Mouse (Mus musculus) olfactory bulb, adult 2 months (tissue): ENCODE data around the gene Pde6d. TPM values are rescaled to one million over a fixed set of nuclear protein-coding genes. Genes with fewer than 3 reads are reported as not detected.

Source experiments
- H3K27ac ChIP-seq: fragments of 200-500 bp; 2 replicates; pipeline ENCODE4 v1.5.1; 2012; ENCODE audit warnings: low read depth, low read length; ENCODE audit not compliant: insufficient read depth
- H3K4me1 ChIP-seq: fragments of 200-500 bp; 2 replicates; pipeline ENCODE4 v1.6.1; 2012; ENCODE audit warnings: low read length; ENCODE audit not compliant: control insufficient read depth, insufficient read depth
- H3K4me3 ChIP-seq: fragments of 200-500 bp; 2 replicates; pipeline ENCODE4 v1.5.1; 2012; ENCODE audit warnings: mild to moderate bottlenecking, low read depth, low read length, moderate library complexity; ENCODE audit not compliant: insufficient read depth
- CTCF ChIP-seq: fragments of 200-500 bp; IDR thresholded peaks from 2 replicates; pipeline ENCODE4 v1.5.1; 2012; ENCODE audit warnings: low read depth, mild to moderate bottlenecking, low read length, moderate library complexity; ENCODE audit not compliant: insufficient read depth
- POLR2A ChIP-seq: fragments of 200-500 bp; IDR thresholded peaks from 2 replicates; pipeline ENCODE4 v1.6.1; 2012; ENCODE audit warnings: mild to moderate bottlenecking, low read depth, low read length, moderate library complexity; ENCODE audit not compliant: insufficient read depth
- WGBS: fragments of 180-500 bp; shearing (Covaris S2); methylation state at CpG from one replicate; pipeline ENCODE4 v1.1.7; 2018; 5-methylcytosine and 5-hydroxymethylcytosine counted together
- polyA plus RNA-seq: library from polyadenylated mRNA; stranded (reverse); fragments of >200 nt; gene quantifications from 2 replicates; pipeline ENCODE4 v1.2.4, GENCODE M21; 2012; ENCODE audit warnings: low replicate concordance; ENCODE audit not compliant: missing spikeins, insufficient read depth, insufficient read length

Pde6d gene
- polyA plus RNA-seq, 1 experiment = not detected

- H3K27ac ChIP-seq = no peak overlapping the region
- no peaks in the 10 kb centered on the region for H3K4me1 ChIP-seq
- TF ChIP-seq CTCF (no peak), POLR2A (no peak)
- no peak overlapping the region for H3K4me3 ChIP-seq
- WGBS = 90% methylated on average over 1 of the region's 1 CpGs
Measured at GRCm38 (mm10) chr1:86612081-86612480, 29.7 kb upstream of the Pde6d start.

- Histone ChIP-seq H3K4me3 (no peak overlapping the region), H3K27ac (no peak overlapping the region), H3K4me1 (no peaks in the 10 kb centered on the region)
- WGBS = 93% methylated on average over 1 of the region's 1 CpGs
- TF ChIP-seq CTCF (no peak), POLR2A (no peak)
Measured at GRCm38 (mm10) chr1:86610954-86611353, 28.5 kb upstream of the Pde6d start.

GRCm38 (mm10) chr1:86600117-86600516, 17.7 kb upstream of the Pde6d start:
- Histone ChIP-seq H3K27ac (no peak overlapping the region), H3K4me1 (peaks cover 6% of the 10 kb centered on the region; the same call in 1 of the 2 replicates), H3K4me3 (no peak overlapping the region)
- no peak for TF ChIP-seq POLR2A
- no peak for TF ChIP-seq CTCF
- 75% methylated on average over 2 of the region's 2 CpGs for WGBS

- 47% methylated on average over 3 of the region's 3 CpGs for WGBS
- Histone ChIP-seq H3K4me3 (no peak overlapping the region), H3K4me1 (peaks cover 6% of the 10 kb centered on the region; the same call in 1 of the 2 replicates), H3K27ac (no peak overlapping the region)
- TF ChIP-seq CTCF (no peak), POLR2A (no peak)
Measured at GRCm38 (mm10) chr1:86598516-86598915, 16.1 kb upstream of the Pde6d start.

GRCm38 (mm10) chr1:86596512-86596911, 14.1 kb upstream of the Pde6d start:
- 56% methylated on average over 6 of the region's 6 CpGs for WGBS
- H3K27ac ChIP-seq = 0 out of 2 replicates have a peak overlapping the region, but pooled peaks have one; percentile 8
- H3K4me1 ChIP-seq = peaks cover 6% of the 10 kb centered on the region; the same call in 1 of the 2 replicates
- H3K4me3 ChIP-seq = no peak overlapping the region
- TF ChIP-seq POLR2A = no peak
- TF ChIP-seq CTCF = no peak

GRCm38 (mm10) chr1:86595315-86595714, 12.9 kb upstream of the Pde6d start:
- Histone ChIP-seq H3K4me1 (peaks cover 6% of the 10 kb centered on the region; the same call in 1 of the 2 replicates), H3K4me3 (no peak overlapping the region), H3K27ac (no peak overlapping the region)
- 85% methylated on average over 6 of the region's 6 CpGs for WGBS
- TF ChIP-seq POLR2A (no peak), CTCF (no peak)

- no peak overlapping the region for H3K27ac ChIP-seq
- H3K4me1 ChIP-seq = peaks cover 6% of the 10 kb centered on the region; the same call in 1 of the 2 replicates
- no peak for TF ChIP-seq POLR2A
- TF ChIP-seq CTCF = no peak
- 90% methylated on average over 7 of the region's 7 CpGs for WGBS
- H3K4me3 ChIP-seq = no peak overlapping the region
Measured at GRCm38 (mm10) chr1:86594539-86594938, 12.1 kb upstream of the Pde6d start.

- Histone ChIP-seq H3K4me3 (peak overlapping the region; percentile 80), H3K27ac (0 out of 2 replicates have a peak overlapping the region, but pooled peaks have one; percentile 16), H3K4me1 (peaks cover 3% of the 10 kb centered on the region)
- under 1% methylated on average over 26 of the region's 26 CpGs for WGBS
- TF ChIP-seq CTCF (no peak), POLR2A (peak; percentile 54)
Measured at GRCm38 (mm10) chr1:86586992-86587391, 4.6 kb upstream of the Pde6d start.

- no peak overlapping the region for H3K4me3 ChIP-seq
- H3K27ac ChIP-seq = no peak overlapping the region
- no peak for TF ChIP-seq POLR2A
- TF ChIP-seq CTCF = no peak
- peaks cover 5% of the 10 kb centered on the region for H3K4me1 ChIP-seq
- WGBS = 76% methylated on average over 2 of the region's 2 CpGs
Measured at GRCm38 (mm10) chr1:86583709-86584108, 1.3 kb upstream of the Pde6d start.
